Mouse (Mus musculus) intestine, postnatal 0 days (tissue): ENCODE data around the gene Gorasp2. TPM values are rescaled to one million over a fixed set of nuclear protein-coding genes. Genes with fewer than 3 reads are reported as not detected.

Experiments used
- ATAC-seq: fragments of 200-750 bp; cut with Nextera tagmentation; 2 replicates; pipeline ENCODE4 v1.8.0; 2017; ENCODE audit warnings: mild to moderate bottlenecking, moderate TSS enrichment, moderate library complexity
- H3K27ac ChIP-seq: fragments of 300-500 bp; sonication (generic); 2 replicates; pipeline ENCODE4 v1.5.1; 2014; ENCODE audit warnings: mild to moderate bottlenecking, low read depth, low read length, moderate library complexity
- H3K27me3 ChIP-seq: fragments of 300-500 bp; sonication (generic); replicated peaks from 2 replicates; pipeline ENCODE4 v1.6.1; 2014; ENCODE audit warnings: low read length, mixed read lengths; ENCODE audit not compliant: control insufficient read depth, insufficient read depth
- H3K36me3 ChIP-seq: fragments of 300-500 bp; sonication (generic); 2 replicates; pipeline ENCODE4 v1.6.1; 2014; ENCODE audit warnings: mild to moderate bottlenecking, moderate library complexity; ENCODE audit not compliant: control insufficient read depth, insufficient read depth
- H3K4me1 ChIP-seq: fragments of 300-500 bp; sonication (generic); replicated peaks from 2 replicates; pipeline ENCODE4 v1.6.1; 2014; ENCODE audit warnings: antibody characterized with exemption, low read length, mixed read lengths; ENCODE audit not compliant: control insufficient read depth, insufficient read depth
- H3K4me2 ChIP-seq: fragments of 300-500 bp; sonication (generic); replicated peaks from 2 replicates; pipeline ENCODE4 v1.6.1; 2014; ENCODE audit warnings: low read depth, mild to moderate bottlenecking, moderate library complexity
- H3K4me3 ChIP-seq: fragments of 300-500 bp; sonication (generic); 2 replicates; pipeline ENCODE4 v1.5.1; 2014; ENCODE audit warnings: low read depth, low read length
- H3K9ac ChIP-seq: fragments of 300-500 bp; sonication (generic); 2 replicates; pipeline ENCODE4 v1.6.1; 2014; ENCODE audit warnings: mild to moderate bottlenecking, low read depth, low read length
- H3K9me3 ChIP-seq: fragments of 300-500 bp; sonication (generic); 2 replicates; pipeline ENCODE4 v1.6.1; 2016; ENCODE audit warnings: mixed run types; ENCODE audit not compliant: control insufficient read depth
- CTCF ChIP-seq: sonication (generic); IDR thresholded peaks from 2 replicates; pipeline ENCODE4 v1.5.1; 2016; ENCODE audit warnings: low read depth, mild to moderate bottlenecking, control low read depth, antibody characterized with exemption, moderate library complexity
- WGBS: fragments of 180-500 bp; shearing (Covaris S2); extraction: QIAGEN DNeasy Blood & Tissue Kit; methylation state at CpG from one replicate; pipeline ENCODE4 v1.1.7; 2014; 5-methylcytosine and 5-hydroxymethylcytosine counted together
- polyA plus RNA-seq: library from polyadenylated mRNA; unstranded; fragments of >200 nt; fragmentation: Nextera tagmentation; extraction: Ambion mirVana; gene quantifications from 2 replicates; pipeline ENCODE4 v1.2.1, GENCODE M21; 2015

The Gorasp2 gene
- polyA plus RNA-seq, 1 experiment from 2014 or later, result 153 TPM

- Histone ChIP-seq H3K27ac (no peak overlapping the region), H3K9ac (no peak overlapping the region), H3K27me3 (no peaks in the 10 kb centered on the region), H3K9me3 (no peaks in the 10 kb centered on the region), H3K4me1 (no peaks in the 10 kb centered on the region), H3K36me3 (peaks cover 75% of the 10 kb centered on the region), H3K4me3 (no peak overlapping the region), H3K4me2 (no peak overlapping the region)
- WGBS, result 80% methylated on average over 11 of the region's 11 CpGs
- no peak for TF ChIP-seq CTCF
- ATAC-seq, result no peak
These were observed 28.8 kb downstream of the Gorasp2 start for GRCm38 (mm10) chr2:70690195-70690594.

- Histone ChIP-seq H3K27me3 (no peaks in the 10 kb centered on the region), H3K4me3 (no peak overlapping the region), H3K9me3 (no peaks in the 10 kb centered on the region), H3K9ac (no peak overlapping the region), H3K27ac (no peak overlapping the region), H3K4me2 (no peak overlapping the region), H3K36me3 (peaks cover 20% of the 10 kb centered on the region), H3K4me1 (0 out of 2 replicates have a peak, but pooled peaks cover 2% of the 10 kb centered on the region)
- no peak for TF ChIP-seq CTCF
- no peak for ATAC-seq
- 63% methylated on average over 10 of the region's 10 CpGs for WGBS
These were observed 34.3 kb downstream of the Gorasp2 start for GRCm38 (mm10) chr2:70695712-70696111.

GRCm38 (mm10) chr2:70700851-70701250 lies 39.5 kb downstream of the Gorasp2 start:
- Histone ChIP-seq H3K4me2 (no peak overlapping the region), H3K9me3 (no peaks in the 10 kb centered on the region), H3K9ac (no peak overlapping the region), H3K27me3 (no peaks in the 10 kb centered on the region), H3K4me3 (no peak overlapping the region), H3K36me3 (no peaks in the 10 kb centered on the region), H3K4me1 (0 out of 2 replicates have a peak, but pooled peaks cover 2% of the 10 kb centered on the region), H3K27ac (no peak overlapping the region)
- WGBS, result 88% methylated on average over 3 of the region's 3 CpGs
- no peak for ATAC-seq
- TF ChIP-seq CTCF, result no peak

- H3K4me3 ChIP-seq, result no peak overlapping the region
- no peak overlapping the region for H3K4me2 ChIP-seq
- H3K27ac ChIP-seq, result no peak overlapping the region
- no peak for TF ChIP-seq CTCF
- no peak overlapping the region for H3K9ac ChIP-seq
- 67% methylated on average over 9 of the region's 9 CpGs for WGBS
- no peaks in the 10 kb centered on the region for H3K27me3 ChIP-seq
- H3K36me3 ChIP-seq, result no peaks in the 10 kb centered on the region
- H3K4me1 ChIP-seq, result 0 out of 2 replicates have a peak, but pooled peaks cover 2% of the 10 kb centered on the region
- ATAC-seq, result no peak
- no peaks in the 10 kb centered on the region for H3K9me3 ChIP-seq
These were observed 40.2 kb downstream of the Gorasp2 start for GRCm38 (mm10) chr2:70701571-70701970.

GRCm38 (mm10) chr2:70702403-70702802 lies 41.0 kb downstream of the Gorasp2 start:
- WGBS, result 38% methylated on average over 4 of the region's 5 CpGs
- no peaks in the 10 kb centered on the region for H3K27me3 ChIP-seq
- no peaks in the 10 kb centered on the region for H3K9me3 ChIP-seq
- H3K4me1 ChIP-seq, result 0 out of 2 replicates have a peak, but pooled peaks cover 2% of the 10 kb centered on the region
- no peak overlapping the region for H3K9ac ChIP-seq
- no peak overlapping the region for H3K4me3 ChIP-seq
- no peak overlapping the region for H3K4me2 ChIP-seq
- ATAC-seq, result no peak
- no peak for TF ChIP-seq CTCF
- no peaks in the 10 kb centered on the region for H3K36me3 ChIP-seq
- H3K27ac ChIP-seq, result no peak overlapping the region

- Histone ChIP-seq H3K27ac (no peak overlapping the region), H3K4me2 (no peak overlapping the region), H3K9me3 (no peaks in the 10 kb centered on the region), H3K4me1 (no peaks in the 10 kb centered on the region), H3K27me3 (no peaks in the 10 kb centered on the region), H3K4me3 (no peak overlapping the region), H3K9ac (no peak overlapping the region), H3K36me3 (peaks cover 34% of the 10 kb centered on the region)
- WGBS, result 76% methylated on average over 13 of the region's 13 CpGs
- no peak for ATAC-seq
- TF ChIP-seq CTCF, result no peak
These were observed 47.8 kb downstream of the Gorasp2 start for GRCm38 (mm10) chr2:70708986-70709730.
